Mouse (Mus musculus): ENCODE results near the gene Oasl2.

- TF ChIP-seq CTCF (conservative IDR thresholded peaks at IDR 0.05; ENCODE audit: low read length) (no peak), NANOG (IDR thresholded peaks at IDR 0.05; ENCODE audit: borderline replicate concordance, low read length) (no peak), POU5F1 (IDR thresholded peaks at IDR 0.05; ENCODE audit: borderline replicate concordance, low read length) (no peak)
Measured at GRCm38 (mm10) chr5:114908598-114909305, 12.0 kb downstream of the Oasl2 start.
